Mouse (Mus musculus) ES-E14 (cell line): ENCODE data around the gene Gosr1.

Experiments
- CHD2 ChIP-seq: IDR thresholded peaks from 2 replicates; pipeline ENCODE4 v1.6.1; 2014; ENCODE audit warnings: mild to moderate bottlenecking, low read depth, low read length, inconsistent platforms
- HCFC1 ChIP-seq: IDR thresholded peaks from 2 replicates; pipeline ENCODE4 v1.6.1; 2012; ENCODE audit warnings: low read length, inconsistent platforms, borderline replicate concordance; ENCODE audit not compliant: insufficient read depth
- MAFK ChIP-seq: IDR thresholded peaks from 2 replicates; pipeline ENCODE4 v1.6.1; 2014; ENCODE audit warnings: mild to moderate bottlenecking, low read depth, low read length, inconsistent platforms; ENCODE audit not compliant: insufficient read depth
- ZC3H11A ChIP-seq: IDR thresholded peaks from 2 replicates; pipeline ENCODE4 v1.6.1; 2012; ENCODE audit warnings: low read depth, mild to moderate bottlenecking, inconsistent platforms, low read length, borderline replicate concordance
- ZNF384 ChIP-seq: IDR thresholded peaks from 2 replicates; pipeline ENCODE4 v1.6.1; 2012; ENCODE audit warnings: low read depth, low read length, inconsistent platforms

DNA sequence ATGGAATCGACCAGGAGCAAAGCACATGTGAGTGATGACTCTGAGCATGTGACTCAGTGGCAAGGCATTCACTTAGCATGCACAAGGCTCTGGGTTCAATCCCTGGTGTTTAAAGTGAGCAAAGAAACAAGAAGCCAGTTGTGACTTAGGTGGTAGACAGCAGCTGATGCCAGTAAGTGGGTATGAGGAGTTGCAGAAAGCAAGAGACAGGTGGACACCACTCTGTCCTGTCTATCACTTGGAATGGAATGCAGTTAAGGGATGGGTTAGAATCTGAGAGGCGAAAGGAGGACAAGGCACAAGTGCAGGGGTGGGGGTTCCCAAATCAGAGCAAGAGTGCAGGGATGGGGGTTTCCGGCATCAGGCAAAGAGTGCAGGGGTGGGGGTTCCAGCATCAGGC, 71.3 kb downstream of the Gosr1 start:
- TF ChIP-seq HCFC1 (no peak), ZNF384 (no peak), ZC3H11A (no peak), CHD2 (no peak), MAFK (no peak)
